Mouse (Mus musculus): Measurements from ENCODE around the gene Pkp3. TPM values are rescaled to one million over a fixed set of nuclear protein-coding genes. Genes with fewer than 3 reads are reported as not detected.

Gene Pkp3
- total RNA-seq, 2 experiments from 2014 or later = 0.12 TPM; not detected in 1

GRCm38 (mm10) chr7:141131904-141132755 lies 54.1 kb downstream of the Pkp3 start:
- intact Hi-C loops (cut with DNase I) = loop anchor here (5.0 kb wide), 1 partner anchor 35 kb away; no protein-coding TSS in a partner anchor
- DNase-seq = no peak

Other genes with a start within 250 kb of the Pkp3 start
- not detected for gene Urah, start 243.2 kb upstream of the Pkp3 start, total RNA-seq (2021)
- not detected for gene Scgb1c1, start 232.7 kb upstream of the Pkp3 start, total RNA-seq (2021)
- gene Odf3, start 230.4 kb upstream of the Pkp3 start, total RNA-seq (2021) = not detected
- not detected for gene Gm45785, start 221.9 kb upstream of the Pkp3 start, total RNA-seq (2021)
- gene Ric8a, start 221.3 kb upstream of the Pkp3 start, total RNA-seq (2021) = 10 to 100 TPM; 12.6 to 14.9 TPM
- gene Bet1l, start 220.6 kb upstream of the Pkp3 start, total RNA-seq (2021) = 1 to 10 TPM; 5.2 to 7.9 TPM
- gene Psmd13, start 196.2 kb upstream of the Pkp3 start, total RNA-seq (2021) = 10 to 100 TPM; 78.3 to 78.9 TPM
- gene Sirt3, start 195.9 kb upstream of the Pkp3 start, total RNA-seq (2021) = 10 to 100 TPM; 26.0 to 26.3 TPM
- gene Cox8b, start 177.8 kb upstream of the Pkp3 start, total RNA-seq (2021) = 1,000 to 10,000 TPM; 1,837 to 1,924 TPM
- gene Nlrp6, start 157.3 kb upstream of the Pkp3 start, total RNA-seq (2021) = not detected
- 1 to 10 TPM; 3.6 to 4.6 TPM for gene Pgghg, start 136.8 kb upstream of the Pkp3 start, total RNA-seq (2021)
- under 1 TPM in 1 of 2 experiments, not detected in 1; 0.35 TPM for gene Ifitm5, start 127.9 kb upstream of the Pkp3 start, total RNA-seq (2021)
- not detected for gene Gm45717, start 122.3 kb upstream of the Pkp3 start, total RNA-seq (2021)
- 10 to 100 TPM; 50.9 to 51.8 TPM for gene Ifitm2, start 122.2 kb upstream of the Pkp3 start, total RNA-seq (2021)
- under 1 TPM in 1 of 2 experiments, not detected in 1; 0.77 TPM for gene Ifitm1, start 111.0 kb upstream of the Pkp3 start, total RNA-seq (2021)
- gene Ifitm3, start 67.4 kb upstream of the Pkp3 start, total RNA-seq (2021) = 10 to 100 TPM; 30.2 to 45.6 TPM
- not detected for gene Ifitm6, start 60.3 kb upstream of the Pkp3 start, total RNA-seq (2021)
- gene Gm17387, start 49.1 kb upstream of the Pkp3 start, total RNA-seq (2021) = not detected
- gene B4galnt4, start 17.1 kb upstream of the Pkp3 start, total RNA-seq (2021) = under 1 TPM; 0.20 to 0.22 TPM
- gene Sigirr, start 22.4 kb downstream of the Pkp3 start, total RNA-seq (2021) = 1 to 10 TPM; 1.7 to 2.0 TPM
- not detected for gene Ano9, start 39.6 kb downstream of the Pkp3 start, total RNA-seq (2021)
- 10 to 100 TPM; 15.9 to 18.7 TPM for gene Ptdss2, start 44.2 kb downstream of the Pkp3 start, total RNA-seq (2021)
- gene Rnh1, start 94.6 kb downstream of the Pkp3 start, total RNA-seq (2021) = 10 to 100 TPM; 41.8 to 45.9 TPM
- 100 to 1,000 TPM; 148 to 163 TPM for gene Hras, start 115.8 kb downstream of the Pkp3 start, total RNA-seq (2021)
- 1 to 10 TPM; 2.0 to 2.1 TPM for gene Lrrc56, start 115.9 kb downstream of the Pkp3 start, total RNA-seq (2021)
- not detected for gene Lmntd2, start 135.9 kb downstream of the Pkp3 start, total RNA-seq (2021)
- under 1 TPM in 1 of 2 experiments, not detected in 1; 0.59 TPM for gene Rassf7, start 137.6 kb downstream of the Pkp3 start, total RNA-seq (2021)
- 10 to 100 TPM; 19.2 to 20.6 TPM for gene Phrf1, start 150.6 kb downstream of the Pkp3 start, total RNA-seq (2021)
- gene Irf7, start 188.3 kb downstream of the Pkp3 start, total RNA-seq (2021) = 1 to 10 TPM in 1 of 2 experiments, under 1 TPM in 1; 0.71 to 2.5 TPM
- under 1 TPM in 1 of 2 experiments, not detected in 1; 0.12 TPM for gene Cdhr5, start 198.6 kb downstream of the Pkp3 start, total RNA-seq (2021)
- gene Sct, start 200.9 kb downstream of the Pkp3 start, total RNA-seq (2021) = not detected
- gene Drd4, start 213.8 kb downstream of the Pkp3 start, total RNA-seq (2021) = not detected
- 10 to 100 TPM; 13.9 to 14.8 TPM for gene Deaf1, start 249.5 kb downstream of the Pkp3 start, total RNA-seq (2021)
- 10 to 100 TPM; 10.2 to 10.6 TPM for gene Tmem80, start 249.5 kb downstream of the Pkp3 start, total RNA-seq (2021)

Data from gastrocnemius, postnatal 36 days (tissue).